Mouse (Mus musculus) CH12.LX (cell line): Measurements from ENCODE around the gene Gpld1. TPM values are rescaled to one million over a fixed set of nuclear protein-coding genes. Genes with fewer than 3 reads are reported as not detected.

Source experiments
- DNase-seq: peaks from one replicate; pipeline ENCODE4 v3.0.0-alpha.2; 2013; ENCODE audit errors: extremely low read depth
- H3K27ac ChIP-seq: 2 replicates; pipeline ENCODE4 v1.5.1; 2012; ENCODE audit warnings: low read depth, mild to moderate bottlenecking, control low read depth, moderate library complexity; ENCODE audit not compliant: insufficient read depth
- H3K27me3 ChIP-seq: replicated peaks from 2 replicates; pipeline ENCODE3; 2012; ENCODE audit warnings: inconsistent platforms
- H3K36me3 ChIP-seq, 2 experiments: replicated peaks in 1 of 2; 2 replicates each; pipeline versions ENCODE3 to v1.6.1; 2012; ENCODE audit warnings: inconsistent platforms in 1 of 2, low read length in 1 of 2, mild to moderate bottlenecking in 1 of 2, mixed read lengths in 1 of 2, moderate library complexity in 1 of 2; ENCODE audit not compliant: control insufficient read depth in 1 of 2, insufficient read depth in 1 of 2
- H3K4me1 ChIP-seq, 2 experiments: 2 replicates each; pipeline ENCODE4 v1.6.1; 2012; ENCODE audit warnings: inconsistent platforms in 1 of 2, moderate library complexity in 1 of 2; ENCODE audit not compliant: insufficient read depth in 2 of 2, control insufficient read depth in 1 of 2
- H3K4me2 ChIP-seq: 2 replicates; pipeline ENCODE4 v1.6.1; 2012; ENCODE audit warnings: low read depth, mild to moderate bottlenecking, control low read depth; ENCODE audit not compliant: poor library complexity, insufficient read depth, severe bottlenecking
- H3K4me3 ChIP-seq, 3 experiments: fragments of 150-350 bp in 1 of 3; sonication (generic) in 1 of 3; replicated peaks in 1 of 3; 2 replicates each; pipeline versions ENCODE3 to v1.5.1; 2011 to 2012; ENCODE audit warnings: low read depth in 2 of 3, low read length in 2 of 3, mild to moderate bottlenecking in 2 of 3, moderate library complexity in 2 of 3, control low read depth in 1 of 3, improper control_type of control experiment in 1 of 3, inconsistent platforms in 1 of 3, mixed read lengths in 1 of 3; ENCODE audit not compliant: poor library complexity in 1 of 3
- H3K79me2 ChIP-seq: replicated peaks from 2 replicates; pipeline ENCODE4 v1.6.1; 2012; ENCODE audit warnings: mild to moderate bottlenecking, moderate library complexity; ENCODE audit not compliant: control insufficient read depth, poor library complexity, insufficient read depth, severe bottlenecking; ENCODE audit errors: extremely low read depth
- H3K9ac ChIP-seq: 2 replicates; pipeline ENCODE4 v1.6.1; 2012; ENCODE audit warnings: low read depth, mild to moderate bottlenecking, control low read depth, moderate library complexity; ENCODE audit not compliant: insufficient read depth
- H3K9me3 ChIP-seq: replicated peaks from 2 replicates; pipeline ENCODE3; 2012; ENCODE audit warnings: low read length, inconsistent platforms, mixed read lengths
- CHD2 ChIP-seq: IDR thresholded peaks from 2 replicates; pipeline ENCODE4 v1.6.1; 2011; ENCODE audit warnings: low read length, improper control_type of control experiment
- CTCF ChIP-seq, 2 experiments: IDR thresholded peaks in 1 of 2; conservative IDR thresholded peaks in 1 of 2; 2 replicates each; pipeline ENCODE4 v1.5.1; 2011 to 2012; ENCODE audit warnings: low read depth in 2 of 2, low read length in 2 of 2, improper control_type of control experiment in 1 of 2, inconsistent platforms in 1 of 2, mild to moderate bottlenecking in 1 of 2, moderate library complexity in 1 of 2
- E2F4 ChIP-seq: IDR thresholded peaks from 2 replicates; pipeline ENCODE4 v1.6.1; 2011; ENCODE audit warnings: low read depth, low read length, improper control_type of control experiment; ENCODE audit not compliant: insufficient replicate concordance
- EP300 ChIP-seq: IDR thresholded peaks from 2 replicates; pipeline ENCODE4 v1.6.1; 2011; ENCODE audit warnings: low read length, improper control_type of control experiment
- GABPA ChIP-seq: IDR thresholded peaks from 2 replicates; pipeline ENCODE4 v1.6.1; 2012; ENCODE audit warnings: low read depth, low read length, improper control_type of control experiment, inconsistent platforms; ENCODE audit not compliant: insufficient replicate concordance
- HCFC1 ChIP-seq: IDR thresholded peaks from 2 replicates; pipeline ENCODE4 v1.6.1; 2012; ENCODE audit warnings: low read depth, mild to moderate bottlenecking, inconsistent platforms, low read length, improper control_type of control experiment
- IRF4 ChIP-seq: IDR thresholded peaks from 2 replicates; pipeline ENCODE4 v1.6.1; 2014; ENCODE audit warnings: low read depth, mild to moderate bottlenecking, inconsistent platforms, low read length, improper control_type of control experiment
- JUN ChIP-seq: IDR thresholded peaks from 2 replicates; pipeline ENCODE4 v1.6.1; 2011; ENCODE audit warnings: low read depth, mild to moderate bottlenecking, low read length, improper control_type of control experiment, moderate library complexity; ENCODE audit not compliant: insufficient read depth
- JUND ChIP-seq: conservative IDR thresholded peaks from 2 replicates; pipeline ENCODE4 v1.6.1; 2011; ENCODE audit warnings: low read depth, low read length, improper control_type of control experiment
- MAX ChIP-seq: IDR thresholded peaks from 2 replicates; pipeline ENCODE4 v1.6.1; 2011; ENCODE audit warnings: low read length, improper control_type of control experiment
- MAZ ChIP-seq: IDR thresholded peaks from 2 replicates; pipeline ENCODE4 v1.6.1; 2012; ENCODE audit warnings: low read depth, mild to moderate bottlenecking, inconsistent platforms, low read length, improper control_type of control experiment, moderate library complexity
- NELFE ChIP-seq: IDR thresholded peaks from 2 replicates; pipeline ENCODE4 v1.6.1; 2011; ENCODE audit warnings: low read depth, low read length, improper control_type of control experiment
- PAX5 ChIP-seq: IDR thresholded peaks from 2 replicates; pipeline ENCODE4 v1.6.1; 2012; ENCODE audit warnings: low read length, inconsistent platforms, mixed read lengths
- POLR2A ChIP-seq: IDR thresholded peaks from 2 replicates; pipeline ENCODE4 v1.6.1; 2011; ENCODE audit warnings: low read depth, mild to moderate bottlenecking, improper control_type of control experiment, low read length
- RCOR1 ChIP-seq: conservative IDR thresholded peaks from 2 replicates; pipeline ENCODE4 v1.6.1; 2012; ENCODE audit warnings: low read depth, mild to moderate bottlenecking, inconsistent platforms, low read length, improper control_type of control experiment
- SMC3 ChIP-seq: IDR thresholded peaks from 2 replicates; pipeline ENCODE4 v1.6.1; 2011; ENCODE audit warnings: low read depth, low read length, improper control_type of control experiment
- UBTF ChIP-seq: IDR thresholded peaks from 2 replicates; pipeline ENCODE4 v1.6.1; 2012; ENCODE audit warnings: low read depth, mild to moderate bottlenecking, inconsistent platforms, low read length, improper control_type of control experiment, moderate library complexity
- ZC3H11A ChIP-seq: IDR thresholded peaks from 2 replicates; pipeline ENCODE4 v1.6.1; 2012; ENCODE audit warnings: low read depth, mild to moderate bottlenecking, inconsistent platforms, low read length, improper control_type of control experiment
- ZMIZ1 ChIP-seq: IDR thresholded peaks from 2 replicates; pipeline ENCODE4 v1.6.1; 2012; ENCODE audit warnings: low read depth, mild to moderate bottlenecking, inconsistent platforms, low read length, improper control_type of control experiment
- ZNF384 ChIP-seq: IDR thresholded peaks from 2 replicates; pipeline ENCODE4 v1.6.1; 2012; ENCODE audit warnings: low read depth, low read length, improper control_type of control experiment, inconsistent platforms
- dilution Hi-C: fragments of 300-500 bp; cut with MboI; formaldehyde crosslinking; loops from 2 replicates; pipeline ENCODE4 v1.14.3; 2020; ENCODE audit warnings: low sequenced_read_pairs; ENCODE audit not compliant: extremely low pct_unique_long_range_greater_than_20kb, extremely low pct_ligation_motif_present
- in situ Hi-C: fragments of 300-500 bp; cut with MboI; formaldehyde crosslinking; loops from 3 replicates; pipeline ENCODE4 v1.14.3; 2019; ENCODE audit warnings: low sequenced_read_pairs, low pct_ligation_motif_present, low pct_unique_long_range_greater_than_20kb, mixed read lengths
- polyA plus RNA-seq: library from polyadenylated mRNA; unstranded; fragments of >175 nt; gene quantifications from 2 replicates; pipeline ENCODE4 v1.2.1, GENCODE M21; 2012; ENCODE audit warnings: low read depth; ENCODE audit not compliant: insufficient read length
- total RNA-seq, 2 experiments: library from RNA; depleted of rRNA; stranded (reverse); fragments of 300-350 nt in 1 of 2; fragments of >200 nt in 1 of 2; gene quantifications; 2 replicates each; pipeline ENCODE4 v1.2.3; 2012 to 2014

Gpld1 gene
- total and polyA plus RNA-seq, 3 experiments, result 0.23 to 1.4 (median 0.30) TPM

DNA sequence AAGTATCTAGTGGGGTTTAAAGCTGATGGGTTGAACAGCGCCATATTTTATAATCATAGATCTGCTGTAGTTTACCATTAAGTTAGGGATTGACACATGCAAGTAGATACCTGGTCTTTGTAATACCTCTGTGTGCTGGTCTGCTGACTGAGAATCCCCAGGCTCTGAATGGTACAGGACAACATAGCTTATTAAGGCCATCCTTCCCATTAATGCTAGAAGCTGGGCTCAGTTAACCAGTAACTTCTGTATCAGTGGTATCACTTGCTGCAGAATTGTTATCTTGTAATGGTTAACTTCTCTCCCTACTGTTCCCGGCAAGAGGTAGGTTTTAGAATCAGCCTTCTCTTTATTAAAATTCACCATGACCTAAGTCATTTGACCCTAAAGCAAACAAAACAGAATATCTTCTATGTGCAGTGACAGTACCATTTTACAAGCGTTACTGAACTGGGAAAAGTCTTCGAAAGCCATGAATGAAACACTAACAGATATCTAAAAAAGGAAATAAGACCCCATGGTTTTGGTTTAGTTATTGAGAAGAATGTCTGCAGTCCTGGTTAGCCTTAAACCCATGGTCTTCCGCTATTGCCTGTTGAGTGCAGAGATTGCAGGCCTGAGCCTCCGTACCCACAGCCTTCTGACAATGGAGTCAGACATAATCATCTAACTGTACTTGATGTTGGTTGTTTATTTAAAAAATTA lies 83.6 kb downstream of the Gpld1 start:
- DNase-seq, result no peak
- Histone ChIP-seq H3K27ac (no peak overlapping the region), H3K9ac (no peak overlapping the region), H3K4me1 (0 out of 4 replicates have a peak, but pooled peaks cover 0 to 4% of the 10 kb centered on the region in 2 experiments), H3K36me3 (no peaks in the 10 kb centered on the region), H3K27me3 (no peaks in the 10 kb centered on the region), H3K4me2 (no peak overlapping the region), H3K79me2 (no peaks in the 10 kb centered on the region), H3K4me3 (no peak overlapping the region), H3K9me3 (no peaks in the 10 kb centered on the region)
- dilution Hi-C loops, result no loop called here
- TF ChIP-seq E2F4, result no peak
- in situ Hi-C loops, result no loop called here

GRCm38 (mm10) chr13:25027114-25027425 lies 84.1 kb downstream of the Gpld1 start:
- no peak overlapping the region for H3K27ac ChIP-seq
- peak in 1 of 2 experiments; percentile 28; a peak in 2 of 4 replicates for TF ChIP-seq CTCF (conservative IDR thresholded peaks at IDR 0.05 in 1 of 2, IDR thresholded peaks at IDR 0.05 in 1 of 2; ENCODE audit: low read depth in 2 of 2, low read length in 2 of 2)
- TF ChIP-seq JUND, result no peak
- no peak for TF ChIP-seq POLR2A
- in situ Hi-C loops, result no loop called here
- H3K27me3 ChIP-seq, result no peaks in the 10 kb centered on the region
- dilution Hi-C loops, result no loop called here
- H3K4me2 ChIP-seq, result no peak overlapping the region
- H3K4me3 ChIP-seq, result no peak overlapping the region
- no peaks in the 10 kb centered on the region for H3K9me3 ChIP-seq
- no peaks in the 10 kb centered on the region for H3K36me3 ChIP-seq
- no peak for DNase-seq
- 0 out of 4 replicates have a peak, but pooled peaks cover 0 to 4% of the 10 kb centered on the region in 2 experiments for H3K4me1 ChIP-seq
- H3K9ac ChIP-seq, result no peak overlapping the region
- no peaks in the 10 kb centered on the region for H3K79me2 ChIP-seq

- no peaks in the 10 kb centered on the region for H3K79me2 ChIP-seq
- no peaks in the 10 kb centered on the region for H3K27me3 ChIP-seq
- H3K36me3 ChIP-seq, result no peaks in the 10 kb centered on the region
- dilution Hi-C loops (no loop called here), in situ Hi-C loops (no loop called here)
- H3K27ac ChIP-seq, result no peak overlapping the region
- no peaks in the 10 kb centered on the region for H3K9me3 ChIP-seq
- TF ChIP-seq MAZ (no peak), JUN (no peak), GABPA (no peak), UBTF (no peak), SMC3 (no peak), PAX5 (no peak), NELFE (no peak), ZNF384 (no peak), POLR2A (no peak), HCFC1 (no peak), EP300 (no peak), IRF4 (no peak), MAX (no peak), ZMIZ1 (no peak), RCOR1 (no peak), CTCF (conservative IDR thresholded peaks at IDR 0.05 in 1 of 2, IDR thresholded peaks at IDR 0.05 in 1 of 2; ENCODE audit: low read depth in 2 of 2, low read length in 2 of 2) (no peak), CHD2 (no peak), ZC3H11A (no peak)
- DNase-seq, result no peak
- no peak overlapping the region for H3K9ac ChIP-seq
- H3K4me1 ChIP-seq, result no peaks in the 10 kb centered on the region
- no peak overlapping the region for H3K4me3 ChIP-seq
- H3K4me2 ChIP-seq, result no peak overlapping the region
Observed at GRCm38 (mm10) chr13:25039488-25039887, 96.5 kb downstream of the Gpld1 start.
